Mouse (Mus musculus) neural tube, embryonic 12.5 days (tissue): Measurements from ENCODE around the gene Dnm1. TPM values are rescaled to one million over a fixed set of nuclear protein-coding genes. Genes with fewer than 3 reads are reported as not detected.

ENCODE experiments used
- ATAC-seq: fragments of 200-750 bp; cut with Nextera tagmentation; 2 replicates; pipeline ENCODE4 v1.8.0; 2017; ENCODE audit warnings: low read depth, mild to moderate bottlenecking, moderate TSS enrichment, moderate library complexity; ENCODE audit not compliant: low FRiP score
- H3K27ac ChIP-seq: fragments of 300-500 bp; sonication (generic); 2 replicates; pipeline ENCODE4 v1.5.1; 2016
- H3K27me3 ChIP-seq: fragments of 300-500 bp; sonication (generic); replicated peaks from 2 replicates; pipeline ENCODE4 v1.6.1; 2016; ENCODE audit warnings: mild to moderate bottlenecking
- H3K36me3 ChIP-seq: fragments of 300-500 bp; sonication (generic); 2 replicates; pipeline ENCODE4 v1.6.1; 2016; ENCODE audit warnings: mild to moderate bottlenecking
- H3K4me1 ChIP-seq: fragments of 300-500 bp; sonication (generic); 2 replicates; pipeline ENCODE4 v1.6.1; 2016
- H3K4me2 ChIP-seq: fragments of 300-500 bp; sonication (generic); replicated peaks from 2 replicates; pipeline ENCODE4 v1.6.1; 2016; ENCODE audit warnings: mild to moderate bottlenecking
- H3K4me3 ChIP-seq: fragments of 300-500 bp; sonication (generic); 2 replicates; pipeline ENCODE4 v1.5.1; 2016
- H3K9ac ChIP-seq: fragments of 300-500 bp; sonication (generic); 2 replicates; pipeline ENCODE4 v1.6.1; 2016; ENCODE audit warnings: mild to moderate bottlenecking
- H3K9me3 ChIP-seq: fragments of 300-500 bp; sonication (generic); 2 replicates; pipeline ENCODE4 v1.6.1; 2016; ENCODE audit warnings: mild to moderate bottlenecking
- WGBS: fragments of 180-500 bp; shearing (Covaris S2); methylation state at CpG from one replicate; pipeline ENCODE4 v1.1.7; 2016; 5-methylcytosine and 5-hydroxymethylcytosine counted together
- polyA plus RNA-seq: library from polyadenylated mRNA; unstranded; fragments of >200 nt; fragmentation: Nextera tagmentation; extraction: Ambion mirVana; gene quantifications from 2 replicates; pipeline ENCODE4 v1.2.1, GENCODE M21; 2016

The Dnm1 gene
- polyA plus RNA-seq, 1 experiment from 2014 or later, result 41.1 TPM

DNA sequence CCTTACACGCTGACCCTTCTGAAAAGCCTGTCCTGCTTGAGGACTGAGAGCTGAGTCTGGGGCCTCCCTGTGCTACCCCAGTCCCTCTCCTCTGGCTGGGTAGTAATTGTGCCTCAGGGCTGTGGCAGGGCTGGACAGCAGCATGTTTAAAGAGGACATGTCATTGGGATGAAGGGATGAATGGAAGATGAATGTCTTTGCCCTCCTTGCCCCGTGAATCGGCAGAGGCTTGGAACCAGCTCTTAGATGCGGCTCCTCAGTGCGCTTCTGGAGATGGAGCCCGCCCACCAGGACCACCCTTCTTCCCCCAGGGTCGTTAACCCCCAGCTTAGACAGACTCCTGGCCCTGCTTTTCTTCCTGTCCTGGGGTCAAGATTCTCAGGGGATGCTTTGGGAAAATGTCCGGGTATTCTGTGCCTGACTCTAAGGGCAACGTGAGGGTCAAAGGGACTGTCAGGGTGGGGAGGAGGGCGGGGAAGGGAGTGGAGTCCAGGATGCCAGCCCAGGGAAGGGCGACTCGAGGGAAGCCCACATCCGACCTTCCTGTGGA, 24.2 kb downstream of the Dnm1 start:
- Histone ChIP-seq H3K4me3 (no peak overlapping the region), H3K4me2 (no peak overlapping the region; the same call in 1 of the 2 replicates), H3K9ac (0 out of 2 replicates have a peak overlapping the region, but pooled peaks have one; percentile 29), H3K36me3 (peaks cover 7% of the 10 kb centered on the region), H3K9me3 (no peaks in the 10 kb centered on the region), H3K4me1 (peaks cover 10% of the 10 kb centered on the region), H3K27ac (no peak overlapping the region), H3K27me3 (0 out of 2 replicates have a peak, but pooled peaks cover 5% of the 10 kb centered on the region)
- 5% methylated on average over 13 of the region's 13 CpGs for WGBS
- ATAC-seq, result no peak

DNA sequence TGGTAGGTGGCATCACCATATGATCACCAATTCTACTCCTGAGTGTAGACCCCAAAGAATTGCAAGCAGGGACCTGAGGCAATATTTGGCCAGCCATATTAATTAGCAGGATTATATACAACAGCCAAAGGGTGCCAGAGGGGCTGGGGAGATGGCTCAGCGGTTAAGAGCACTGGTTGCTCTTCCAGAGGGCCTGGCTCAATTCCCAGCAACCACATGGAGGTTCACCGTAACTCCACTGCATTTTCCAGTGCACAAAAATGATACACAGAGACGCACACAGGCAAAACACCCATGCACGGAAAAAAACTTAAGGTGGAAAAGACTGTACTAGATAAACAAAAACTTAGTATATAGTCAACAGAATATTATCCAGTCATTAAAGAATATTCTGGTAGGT, 25.9 kb downstream of the Dnm1 start:
- ATAC-seq, result no peak
- Histone ChIP-seq H3K9me3 (no peaks in the 10 kb centered on the region), H3K4me2 (no peak overlapping the region), H3K27me3 (no peaks in the 10 kb centered on the region), H3K4me1 (peaks cover 18% of the 10 kb centered on the region), H3K27ac (no peak overlapping the region), H3K4me3 (no peak overlapping the region), H3K9ac (no peak overlapping the region), H3K36me3 (no peaks in the 10 kb centered on the region; the same call in 1 of the 2 replicates)
- 88% methylated on average over 4 of the region's 4 CpGs for WGBS

DNA sequence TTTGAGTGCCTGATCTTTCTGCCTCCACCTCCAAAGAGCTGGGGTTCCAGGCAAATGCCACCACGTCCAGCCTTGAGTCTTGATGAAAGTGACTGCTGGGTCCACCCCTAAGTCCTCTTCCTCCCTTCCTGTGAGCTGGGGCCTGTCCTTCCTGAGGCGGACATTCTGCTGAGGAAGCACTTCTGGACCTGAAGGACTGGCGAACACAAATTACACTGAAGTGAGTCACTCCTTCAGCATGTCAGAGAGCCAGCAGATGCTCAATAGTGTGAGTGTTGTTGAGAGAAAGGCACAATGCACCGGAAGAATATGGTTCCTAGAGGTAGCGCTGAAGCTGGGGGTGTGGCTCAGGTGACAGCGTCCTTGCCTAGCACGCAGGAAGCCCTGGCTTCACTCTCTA, 27.8 kb downstream of the Dnm1 start:
- no peak overlapping the region for H3K4me2 ChIP-seq
- H3K36me3 ChIP-seq, result no peaks in the 10 kb centered on the region
- no peaks in the 10 kb centered on the region for H3K27me3 ChIP-seq
- WGBS, result 71% methylated on average over 7 of the region's 7 CpGs
- peaks cover 18% of the 10 kb centered on the region for H3K4me1 ChIP-seq
- ATAC-seq, result no peak
- H3K9ac ChIP-seq, result no peak overlapping the region
- no peak overlapping the region for H3K27ac ChIP-seq
- H3K9me3 ChIP-seq, result no peaks in the 10 kb centered on the region
- no peak overlapping the region for H3K4me3 ChIP-seq

DNA sequence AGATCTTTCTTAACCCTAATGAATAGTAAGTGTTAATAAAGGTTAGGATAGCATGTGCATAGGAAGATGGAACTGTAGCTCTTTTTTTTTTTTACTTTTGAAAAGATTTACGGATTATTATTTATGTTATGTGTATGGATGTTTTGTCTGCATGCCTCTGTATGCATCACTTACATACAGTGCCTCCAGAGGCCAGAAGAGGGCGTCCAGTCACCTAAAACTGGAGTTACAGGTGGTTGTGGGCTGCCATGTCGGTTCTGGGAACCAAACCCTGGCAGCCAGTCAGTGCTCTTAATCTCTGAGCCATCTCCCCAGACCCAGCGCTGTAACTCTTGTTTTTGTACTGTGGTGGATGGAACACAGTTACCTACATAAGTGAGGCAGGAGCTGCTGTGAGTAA, 28.8 kb downstream of the Dnm1 start:
- peaks cover 18% of the 10 kb centered on the region for H3K4me1 ChIP-seq
- no peak overlapping the region for H3K4me3 ChIP-seq
- no peak overlapping the region for H3K27ac ChIP-seq
- no peak overlapping the region for H3K9ac ChIP-seq
- no peaks in the 10 kb centered on the region for H3K36me3 ChIP-seq
- WGBS, result 54% methylated on average over 4 of the region's 4 CpGs
- H3K4me2 ChIP-seq, result no peak overlapping the region
- no peak for ATAC-seq
- H3K27me3 ChIP-seq, result no peaks in the 10 kb centered on the region; the same call in 1 of the 2 replicates
- H3K9me3 ChIP-seq, result no peaks in the 10 kb centered on the region

DNA sequence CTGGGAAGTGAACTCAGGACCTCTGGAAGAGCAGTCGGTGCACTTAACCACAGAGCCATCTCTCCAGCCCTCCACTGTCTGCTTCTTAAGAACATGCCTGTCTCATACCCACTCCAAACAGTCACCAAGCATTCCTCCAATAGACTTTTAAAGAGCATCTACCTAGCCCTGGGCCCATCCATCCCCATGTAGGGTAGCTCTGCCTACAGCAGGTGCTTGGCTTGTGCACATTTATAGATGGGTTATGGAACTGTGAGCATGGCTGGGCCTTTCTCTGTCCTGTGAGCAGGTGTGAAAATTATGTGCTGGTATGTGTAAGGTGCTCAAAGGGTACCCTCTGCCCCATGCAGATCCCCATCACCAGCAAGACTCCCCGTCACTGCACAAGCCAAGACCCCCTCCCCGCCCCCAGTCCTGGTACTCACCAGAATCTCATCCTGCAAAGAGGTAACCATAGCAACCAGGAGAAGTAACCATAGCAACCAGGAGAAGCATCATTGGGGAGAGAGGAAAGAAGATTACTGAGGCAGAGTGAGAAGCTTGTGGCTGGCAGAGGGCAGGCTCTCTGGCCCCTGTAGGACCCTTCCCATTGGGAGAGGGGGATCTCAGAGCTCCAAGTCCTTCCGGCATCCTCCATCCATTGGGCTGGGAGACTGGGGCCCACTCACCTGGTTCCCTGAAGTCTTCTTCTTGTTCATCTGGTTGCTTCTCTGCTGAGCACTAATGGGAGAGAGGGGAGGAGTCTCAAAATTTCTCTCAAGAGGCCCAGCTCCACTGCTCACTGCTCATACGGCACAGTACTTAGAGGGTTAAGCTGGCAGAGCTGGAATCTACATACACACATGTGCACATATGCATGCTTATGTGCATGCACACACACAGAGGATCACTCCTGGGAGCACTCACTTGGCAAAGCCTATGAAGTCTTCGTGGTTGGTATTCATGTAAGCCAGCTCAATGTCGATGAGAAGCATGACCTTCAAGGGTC, 30.1 kb downstream of the Dnm1 start:
- H3K9ac ChIP-seq, result no peak overlapping the region
- H3K27me3 ChIP-seq, result peaks cover 5% of the 10 kb centered on the region; the same call in 1 of the 2 replicates
- H3K4me3 ChIP-seq, result no peak overlapping the region
- H3K27ac ChIP-seq, result no peak overlapping the region
- no peaks in the 10 kb centered on the region for H3K36me3 ChIP-seq
- peak; percentile 65; the same call in 1 of the 2 replicates for ATAC-seq
- 71% methylated on average over 7 of the region's 7 CpGs for WGBS
- no peaks in the 10 kb centered on the region for H3K9me3 ChIP-seq
- peaks cover 15% of the 10 kb centered on the region for H3K4me1 ChIP-seq
- H3K4me2 ChIP-seq, result peak overlapping the region; percentile 4; the same call in 1 of the 2 replicates

DNA sequence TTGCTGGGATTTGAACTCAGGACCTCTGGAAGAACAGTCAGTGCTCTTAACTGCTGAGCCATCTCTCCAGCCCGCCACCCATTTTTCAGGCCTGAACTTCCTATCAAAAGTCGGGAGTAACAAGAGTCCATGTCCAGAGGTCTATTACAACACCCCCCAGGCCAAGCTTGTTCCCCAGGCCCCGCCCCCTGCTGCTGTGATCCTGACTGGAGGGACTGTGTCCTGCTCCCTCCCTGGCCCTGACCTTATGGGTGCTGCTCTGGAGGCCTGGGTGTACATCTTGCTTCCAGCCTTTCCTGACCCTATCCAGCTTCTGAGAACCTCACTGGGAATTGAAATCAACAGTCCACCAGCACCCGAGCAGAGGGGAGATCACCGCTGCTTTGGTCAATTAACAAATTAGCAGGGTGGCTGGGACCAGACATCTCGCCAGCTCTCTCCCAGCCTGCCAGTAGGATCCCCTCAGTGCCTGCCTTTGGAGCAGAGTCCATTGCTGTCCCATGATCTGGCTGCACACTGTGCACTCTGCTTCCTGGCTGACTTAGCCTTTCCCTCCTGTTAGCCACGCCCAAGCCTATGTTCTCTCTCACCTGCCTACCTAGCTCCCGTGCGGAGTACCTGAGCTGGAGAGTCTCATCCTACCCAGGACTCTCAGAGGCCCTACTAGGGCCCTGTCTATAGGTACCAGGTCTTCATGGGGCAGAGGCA, 31.4 kb downstream of the Dnm1 start:
- H3K4me1 ChIP-seq, result peaks cover 21% of the 10 kb centered on the region
- H3K27me3 ChIP-seq, result peaks cover 15% of the 10 kb centered on the region
- no peaks in the 10 kb centered on the region for H3K9me3 ChIP-seq
- H3K4me3 ChIP-seq, result no peak overlapping the region
- H3K36me3 ChIP-seq, result no peaks in the 10 kb centered on the region
- WGBS, result 77% methylated on average over 9 of the region's 9 CpGs
- no peak overlapping the region for H3K9ac ChIP-seq
- H3K27ac ChIP-seq, result no peak overlapping the region
- H3K4me2 ChIP-seq, result no peak overlapping the region
- ATAC-seq, result no peak

DNA sequence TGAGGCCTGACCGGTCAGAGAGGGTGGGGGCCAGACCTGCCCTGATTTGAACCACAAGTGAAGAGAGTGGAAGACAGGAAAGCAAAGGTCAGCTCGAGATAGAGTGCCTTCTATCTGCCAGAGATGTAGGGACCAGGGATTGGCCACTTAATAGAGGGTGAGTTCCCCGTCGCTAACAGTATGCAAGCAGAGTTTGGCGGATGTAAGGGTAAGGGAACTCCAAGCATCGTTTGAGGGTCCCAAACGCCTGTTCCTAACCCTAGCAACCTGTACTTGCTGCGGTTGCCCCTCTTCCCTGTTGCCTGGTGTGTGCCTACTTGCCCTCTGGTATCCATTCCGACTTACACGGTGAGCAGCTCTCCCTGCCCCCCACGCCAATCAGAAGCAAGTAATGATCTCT, 32.4 kb downstream of the Dnm1 start:
- peaks cover 23% of the 10 kb centered on the region for H3K27me3 ChIP-seq
- no peaks in the 10 kb centered on the region for H3K9me3 ChIP-seq
- no peak overlapping the region for H3K4me2 ChIP-seq
- 71% methylated on average over 11 of the region's 11 CpGs for WGBS
- H3K4me3 ChIP-seq, result no peak overlapping the region
- peaks cover 22% of the 10 kb centered on the region for H3K4me1 ChIP-seq
- no peak overlapping the region for H3K9ac ChIP-seq
- H3K36me3 ChIP-seq, result no peaks in the 10 kb centered on the region; the same call in 1 of the 2 replicates
- no peak for ATAC-seq
- H3K27ac ChIP-seq, result no peak overlapping the region

DNA sequence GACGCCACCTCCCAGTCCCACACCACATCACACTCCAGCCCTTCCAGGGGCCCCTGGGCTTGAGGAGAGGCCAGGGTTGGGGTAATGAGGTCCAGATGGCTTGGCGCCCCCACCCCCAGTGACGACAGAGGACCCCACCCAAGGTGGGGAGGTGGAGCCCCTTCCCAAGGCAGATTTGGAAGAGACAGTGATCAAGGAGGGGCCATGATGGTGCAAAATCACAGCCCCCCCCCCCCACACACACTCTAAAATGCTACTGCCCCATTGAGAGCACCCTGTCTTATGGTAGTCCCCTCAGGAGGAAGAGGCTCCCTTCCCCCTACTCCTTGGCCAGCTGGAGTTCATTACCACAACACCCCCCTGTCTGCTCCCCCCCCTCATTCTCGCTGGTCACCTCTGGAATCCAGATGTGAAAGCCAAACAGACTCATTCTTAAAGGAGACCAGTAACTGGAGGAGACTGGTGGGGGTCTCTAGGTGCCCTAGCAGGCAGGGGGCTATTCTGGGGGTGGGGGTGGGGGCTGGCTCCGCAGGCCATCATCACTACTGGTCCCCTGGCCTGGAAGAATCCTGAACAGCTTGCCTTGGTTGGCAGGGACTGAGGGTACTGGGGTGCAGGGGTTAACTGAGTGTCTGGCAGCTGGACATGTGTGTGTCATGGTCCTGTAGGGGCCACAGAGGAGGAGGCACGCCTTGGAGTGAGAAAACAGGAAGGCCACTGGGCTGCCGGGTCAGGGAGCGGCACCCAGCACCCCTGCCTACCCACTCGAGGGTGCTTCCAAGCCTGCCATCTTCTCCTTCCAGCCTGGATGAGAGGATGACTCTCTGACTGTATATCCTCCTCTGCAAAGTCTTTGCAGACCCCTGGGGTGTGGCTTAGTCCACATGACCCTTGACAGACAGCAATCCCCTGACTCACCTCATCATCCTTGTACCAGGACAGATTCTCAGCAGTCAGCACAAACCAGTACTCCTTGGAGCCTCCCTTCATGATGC, 33.3 kb downstream of the Dnm1 start:
- H3K4me3 ChIP-seq, result no peak overlapping the region
- no peak for ATAC-seq
- no peak overlapping the region for H3K9ac ChIP-seq
- peaks cover 2% of the 10 kb centered on the region for H3K36me3 ChIP-seq
- peaks cover 24% of the 10 kb centered on the region for H3K27me3 ChIP-seq
- H3K27ac ChIP-seq, result no peak overlapping the region
- H3K9me3 ChIP-seq, result no peaks in the 10 kb centered on the region
- peaks cover 26% of the 10 kb centered on the region for H3K4me1 ChIP-seq
- WGBS, result 56% methylated on average over 9 of the region's 9 CpGs
- H3K4me2 ChIP-seq, result peak overlapping the region; percentile 31; the same call in 1 of the 2 replicates

DNA sequence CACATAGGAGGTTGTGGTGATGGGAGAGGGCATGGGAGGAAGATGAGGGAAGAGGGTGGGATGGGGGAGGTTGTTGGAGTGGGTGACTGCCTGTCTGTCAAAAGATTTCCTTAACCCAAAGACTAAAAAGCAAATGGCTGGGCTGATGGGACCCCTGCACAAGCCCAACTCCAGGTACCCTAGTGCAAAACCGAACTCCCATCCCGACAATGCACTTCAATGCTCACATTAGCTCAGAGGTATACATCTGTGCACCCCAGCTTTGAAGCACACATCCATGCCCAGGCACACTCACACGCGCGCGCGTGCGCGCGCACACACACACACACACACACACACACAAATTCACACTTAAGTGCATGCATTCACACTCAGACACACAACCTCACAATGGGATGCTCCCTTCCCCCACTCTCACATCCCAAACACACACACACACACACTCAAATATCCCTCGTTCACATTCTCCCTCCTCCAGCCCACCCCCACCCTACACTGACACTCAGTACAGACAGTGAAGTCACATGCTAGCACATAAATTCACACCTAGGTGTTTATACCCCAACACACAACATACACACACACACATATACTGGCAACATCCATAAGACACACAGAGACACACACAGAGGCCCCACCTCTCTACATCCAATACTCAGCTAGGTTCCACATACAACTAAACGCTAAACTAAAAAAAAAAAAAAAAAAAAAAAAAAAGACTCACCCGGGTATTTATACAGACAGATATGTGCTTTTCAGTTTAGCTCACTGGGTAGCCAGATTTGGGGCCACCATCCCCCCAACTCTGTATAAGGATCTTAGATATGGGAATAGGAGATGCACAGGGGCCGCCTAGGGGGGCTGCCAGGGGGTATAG, 34.2 kb downstream of the Dnm1 start:
- Histone ChIP-seq H3K27ac (0 out of 2 replicates have a peak overlapping the region, but pooled peaks have one; percentile 15), H3K9me3 (no peaks in the 10 kb centered on the region), H3K27me3 (peaks cover 24% of the 10 kb centered on the region), H3K4me2 (peak overlapping the region; percentile 52), H3K4me3 (peak overlapping the region; percentile 23), H3K36me3 (peaks cover 5% of the 10 kb centered on the region), H3K4me1 (peaks cover 26% of the 10 kb centered on the region), H3K9ac (peak overlapping the region; percentile 52)
- ATAC-seq, result no peak
- WGBS, result 71% methylated on average over 14 of the region's 14 CpGs

DNA sequence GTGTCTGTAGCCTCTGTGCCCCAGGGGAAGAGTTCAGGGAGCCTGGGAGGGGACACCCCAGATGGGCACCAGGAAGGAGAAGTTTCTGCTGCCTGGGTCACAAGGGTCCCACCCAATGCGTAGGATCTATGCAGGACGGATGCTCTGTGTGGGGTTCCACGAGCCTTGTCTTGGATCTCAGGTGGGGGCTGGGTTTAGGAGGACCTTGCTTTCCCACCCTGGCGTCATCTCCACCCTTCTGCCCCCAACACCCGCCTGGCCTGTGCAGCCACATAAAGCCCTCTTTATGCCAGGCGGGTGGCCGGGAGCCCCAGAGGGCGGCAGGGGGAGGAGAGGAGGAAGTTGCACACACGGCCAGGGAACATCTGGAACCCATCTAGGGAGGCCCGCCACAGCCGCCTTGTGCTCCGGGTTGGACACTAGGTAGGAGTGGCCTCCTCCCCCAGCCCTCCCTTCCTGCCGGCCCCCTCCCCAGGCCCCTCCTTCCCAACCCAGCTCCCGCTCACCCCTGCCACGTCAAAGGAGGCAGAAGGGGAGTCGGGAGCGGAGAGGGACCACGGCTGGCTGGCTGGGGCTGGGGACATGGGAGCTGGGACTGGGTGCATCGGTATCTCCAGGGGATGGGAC, 35.2 kb downstream of the Dnm1 start:
- Histone ChIP-seq H3K36me3 (peaks cover 5% of the 10 kb centered on the region), H3K27ac (0 out of 2 replicates have a peak overlapping the region, but pooled peaks have one; percentile 15), H3K4me3 (peak overlapping the region; percentile 23)

More for the DNA sequence above, 35.2 kb downstream of the Dnm1 start:
- Histone ChIP-seq H3K9me3 (no peaks in the 10 kb centered on the region), H3K27me3 (peaks cover 24% of the 10 kb centered on the region), H3K4me2 (peak overlapping the region; percentile 52), H3K9ac (peak overlapping the region; percentile 52), H3K4me1 (peaks cover 20% of the 10 kb centered on the region)
- ATAC-seq, result peak; percentile 50
- WGBS, result 5% methylated on average over 19 of the region's 19 CpGs
